Mouse (Mus musculus) left cerebral cortex, adult 2 months (tissue): ENCODE data around the gene Zfp282. TPM values are rescaled to one million over a fixed set of nuclear protein-coding genes. Genes with fewer than 3 reads are reported as not detected.
A peak's percentile ranks its signal among the peaks of the same experiment; 100 is the strongest.

Source experiments
- DNase-seq, 2 experiments: peaks; one replicate each; pipeline ENCODE4 v3.0.0; 2021 to 2022; ENCODE audit warnings: low spot score in 2 of 2, mixed read lengths in 1 of 2; ENCODE audit errors: extremely low spot score in 1 of 2
- H3K27ac ChIP-seq: fragments of 200-600 bp; 2 replicates; pipeline ENCODE4 v1.8.1; 2022
- H3K4me3 ChIP-seq: fragments of 200-600 bp; 2 replicates; pipeline ENCODE4 v1.8.1; 2022
- CTCF ChIP-seq: fragments of 200-600 bp; IDR thresholded peaks from 2 replicates; pipeline ENCODE4 v1.8.1; 2022; ENCODE audit warnings: antibody characterized with exemption, mild to moderate bottlenecking, moderate library complexity
- intact Hi-C: fragments of 180-260 bp; cut with DNase I; formaldehyde crosslinking; loops from one replicate; pipeline ENCODE4 v1.15.1; 2025
- total RNA-seq, 2 experiments: library from RNA; stranded (reverse); gene quantifications; 2 replicates each; pipeline ENCODE4 v1.2.3; 2021

Zfp282 gene
- total RNA-seq, 2 experiments from 2014 or later: 12.3 to 13.2 TPM

- H3K4me3 ChIP-seq: peak overlapping the region; percentile 49
- peak; percentile 53 for TF ChIP-seq CTCF
- no peak overlapping the region for H3K27ac ChIP-seq
- intact Hi-C loops: no loop called here
- DNase-seq: peak; percentile 53 to 62
Measured at GRCm38 (mm10) chr6:47943021-47943691, 66.2 kb downstream of the Zfp282 start.

GRCm38 (mm10) chr6:47943721-47944120 lies 66.7 kb downstream of the Zfp282 start:
- no peak for DNase-seq
- intact Hi-C loops: no loop called here
- no peak overlapping the region; the same call in 1 of the 2 replicates for H3K4me3 ChIP-seq
- TF ChIP-seq CTCF: no peak
- no peak overlapping the region for H3K27ac ChIP-seq

- no peak overlapping the region for H3K4me3 ChIP-seq
- H3K27ac ChIP-seq: no peak overlapping the region
- DNase-seq: no peak
- intact Hi-C loops: no loop called here
- no peak for TF ChIP-seq CTCF
Measured at GRCm38 (mm10) chr6:47947388-47947787, 70.4 kb downstream of the Zfp282 start.

GRCm38 (mm10) chr6:47953191-47953726 lies 76.3 kb downstream of the Zfp282 start, which contains the start of gene Zfp956:
Gene Zfp956, plus strand, starts transcription at chr6:47953390.
- intact Hi-C loops: no loop called here
- DNase-seq: peak; percentile 94
- peak within 1 kb of the TSS; percentile 93 for H3K27ac ChIP-seq
- TF ChIP-seq CTCF: peak; percentile 6
- H3K4me3 ChIP-seq: peak within 1 kb of the TSS; percentile 88

GRCm38 (mm10) chr6:47954425-47954824 lies 77.4 kb downstream of the Zfp282 start:
- intact Hi-C loops: no loop called here
- TF ChIP-seq CTCF: no peak
- H3K4me3 ChIP-seq: peak overlapping the region; percentile 88
- H3K27ac ChIP-seq: no peak overlapping the region
- no peak for DNase-seq

- intact Hi-C loops: no loop called here
- no peak for TF ChIP-seq CTCF
- DNase-seq: no peak
- Histone ChIP-seq H3K27ac (no peak overlapping the region), H3K4me3 (no peak overlapping the region)
Measured at GRCm38 (mm10) chr6:47957816-47958215, 80.8 kb downstream of the Zfp282 start.

Other genes starting within 250 kb of the Zfp282 start
- gene Pdia4, start 63.8 kb upstream of the Zfp282 start, total RNA-seq: 10 to 100 TPM; 54.7 to 58.1 TPM
- 1 to 10 TPM; 5.4 to 6.1 TPM for gene Zfp786, start 46.3 kb upstream of the Zfp282 start, total RNA-seq
- 10 to 100 TPM; 22.1 to 24.0 TPM for gene Zfp398, start 41.5 kb upstream of the Zfp282 start, total RNA-seq
- 10 to 100 TPM; 17.3 to 19.1 TPM for gene Zfp212, start 43.3 kb downstream of the Zfp282 start, total RNA-seq
- 10 to 100 TPM; 18.3 to 22.6 TPM for gene Zfp956, start 76.2 kb downstream of the Zfp282 start, total RNA-seq
- 10 to 100 TPM; 34.4 to 35.1 TPM for gene Zfp777, start 171.7 kb downstream of the Zfp282 start, total RNA-seq
- 10 to 100 TPM; 32.1 TPM for gene Zfp746, start 209.4 kb downstream of the Zfp282 start, total RNA-seq